Mouse (Mus musculus) kidney, adult 2 months (tissue): ENCODE data around the gene Lonp1. TPM values are rescaled to one million over a fixed set of nuclear protein-coding genes. Genes with fewer than 3 reads are reported as not detected.

Experiments
- DNase-seq: peaks from one replicate; pipeline ENCODE4 v3.0.0; 2021
- H3K27ac ChIP-seq: fragments of 200-500 bp; 2 replicates; pipeline ENCODE4 v1.5.1; 2012; ENCODE audit warnings: low read depth, low read length, control low read depth, inconsistent platforms; ENCODE audit not compliant: insufficient read depth
- H3K27me3 ChIP-seq: fragments of 200-500 bp; replicated peaks from 2 replicates; pipeline ENCODE4 v1.6.1; 2012; ENCODE audit warnings: mild to moderate bottlenecking, moderate library complexity, low read length, inconsistent platforms; ENCODE audit not compliant: control insufficient read depth, insufficient read depth
- H3K36me3 ChIP-seq: fragments of 200-500 bp; 2 replicates; pipeline ENCODE4 v1.6.1; 2012; ENCODE audit warnings: mild to moderate bottlenecking, moderate library complexity, low read length, inconsistent platforms; ENCODE audit not compliant: control insufficient read depth, insufficient read depth
- H3K4me1 ChIP-seq: fragments of 200-500 bp; 2 replicates; pipeline ENCODE4 v1.6.1; 2011; ENCODE audit warnings: low read length; ENCODE audit not compliant: control insufficient read depth, insufficient read depth
- H3K4me3 ChIP-seq: fragments of 200-500 bp; 2 replicates; pipeline ENCODE4 v1.5.1; 2011; ENCODE audit warnings: mild to moderate bottlenecking, low read depth, low read length, control low read depth; ENCODE audit not compliant: insufficient read depth
- CTCF ChIP-seq: fragments of 200-500 bp; conservative IDR thresholded peaks from 2 replicates; pipeline ENCODE4 v1.5.1; 2011; ENCODE audit warnings: low read depth, mild to moderate bottlenecking, control low read depth, low read length, moderate library complexity, mixed read lengths; ENCODE audit not compliant: insufficient read depth, insufficient read length
- POLR2A ChIP-seq: fragments of 200-500 bp; IDR thresholded peaks from one replicate; pipeline ENCODE4 v1.6.1; 2011; ENCODE audit warnings: low read depth, low read length, control low read depth
- WGBS: fragments of 180-500 bp; shearing (Covaris S2); methylation state at CpG from one replicate; pipeline ENCODE4 v1.1.7; 2018; 5-methylcytosine and 5-hydroxymethylcytosine counted together
- polyA plus RNA-seq: library from polyadenylated mRNA; depleted of rRNA; stranded (reverse); fragments of >200 nt; gene quantifications from 2 replicates; pipeline ENCODE4 v1.2.3, GENCODE M21; 2012; rRNA removed

The Lonp1 gene
- polyA plus RNA-seq = 123 and 128 TPM in 2 replicates

GRCm38 (mm10) chr17:56626754-56627470, at the start of gene Lonp1:
TSS of gene Lonp1 (minus strand) at chr17:56626887.
- WGBS = under 1% methylated on average over 51 of the region's 51 CpGs
- Histone ChIP-seq H3K27me3 (no peaks in the 10 kb centered on the region), H3K4me1 (peaks cover 10% of the 10 kb centered on the region; the same call in 1 of the 2 replicates), H3K27ac (peak within 1 kb of the TSS; percentile 63; the same call in 1 of the 2 replicates), H3K36me3 (no peaks in the 10 kb centered on the region), H3K4me3 (peak within 1 kb of the TSS; percentile 57)
- DNase-seq = peak; percentile 99
- TF ChIP-seq POLR2A = peak; percentile 25
- TF ChIP-seq CTCF = no peak

- H3K4me3 ChIP-seq = peak overlapping the region; percentile 88
- no peak overlapping the region for H3K27ac ChIP-seq
- no peaks in the 10 kb centered on the region for H3K4me1 ChIP-seq
- WGBS = under 1% methylated on average over 37 of the region's 37 CpGs
- no peaks in the 10 kb centered on the region for H3K36me3 ChIP-seq
- no peaks in the 10 kb centered on the region for H3K27me3 ChIP-seq
- TF ChIP-seq POLR2A (no peak), CTCF (no peak)
- DNase-seq = no peak
These were observed 47.1 kb upstream of the Lonp1 start for GRCm38 (mm10) chr17:56673647-56674416.

GRCm38 (mm10) chr17:56672941-56673646, 46.4 kb upstream of the Lonp1 start, which contains the start of gene Ranbp3:
TSS of gene Ranbp3 (plus strand) at chr17:56673294.
- Histone ChIP-seq H3K27me3 (no peaks in the 10 kb centered on the region), H3K4me1 (no peaks in the 10 kb centered on the region), H3K27ac (peak within 1 kb of the TSS; percentile 96), H3K36me3 (no peaks in the 10 kb centered on the region), H3K4me3 (peak within 1 kb of the TSS; percentile 88)
- under 1% methylated on average over 66 of the region's 66 CpGs for WGBS
- peak; percentile 99 for DNase-seq
- TF ChIP-seq POLR2A (peak; percentile 70), CTCF (no peak)

DNA sequence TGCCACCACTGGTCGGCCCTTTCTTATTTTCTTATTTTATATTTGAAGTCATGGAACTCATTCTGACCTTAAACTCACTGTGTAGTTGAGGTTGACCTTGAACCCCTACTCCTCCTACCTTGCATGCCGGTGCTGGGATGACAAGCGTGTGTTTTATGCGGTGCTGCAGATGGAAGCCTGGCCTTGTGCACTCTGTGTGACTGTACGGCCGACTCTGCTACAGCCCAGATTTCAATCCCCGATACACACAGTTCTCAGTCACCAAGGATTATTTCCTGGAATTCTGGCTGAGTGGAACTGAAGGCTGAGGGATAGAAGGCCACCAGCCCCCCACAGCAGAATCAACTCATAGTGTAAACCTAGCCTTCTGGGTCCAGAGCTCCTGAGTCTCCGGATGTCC, 43.1 kb upstream of the Lonp1 start:
- DNase-seq = no peak
- H3K4me1 ChIP-seq = no peaks in the 10 kb centered on the region
- no peaks in the 10 kb centered on the region for H3K27me3 ChIP-seq
- H3K36me3 ChIP-seq = no peaks in the 10 kb centered on the region
- H3K27ac ChIP-seq = no peak overlapping the region
- H3K4me3 ChIP-seq = no peak overlapping the region
- no peak for TF ChIP-seq CTCF
- TF ChIP-seq POLR2A = no peak
- WGBS = 82% methylated on average over 8 of the region's 8 CpGs

DNA sequence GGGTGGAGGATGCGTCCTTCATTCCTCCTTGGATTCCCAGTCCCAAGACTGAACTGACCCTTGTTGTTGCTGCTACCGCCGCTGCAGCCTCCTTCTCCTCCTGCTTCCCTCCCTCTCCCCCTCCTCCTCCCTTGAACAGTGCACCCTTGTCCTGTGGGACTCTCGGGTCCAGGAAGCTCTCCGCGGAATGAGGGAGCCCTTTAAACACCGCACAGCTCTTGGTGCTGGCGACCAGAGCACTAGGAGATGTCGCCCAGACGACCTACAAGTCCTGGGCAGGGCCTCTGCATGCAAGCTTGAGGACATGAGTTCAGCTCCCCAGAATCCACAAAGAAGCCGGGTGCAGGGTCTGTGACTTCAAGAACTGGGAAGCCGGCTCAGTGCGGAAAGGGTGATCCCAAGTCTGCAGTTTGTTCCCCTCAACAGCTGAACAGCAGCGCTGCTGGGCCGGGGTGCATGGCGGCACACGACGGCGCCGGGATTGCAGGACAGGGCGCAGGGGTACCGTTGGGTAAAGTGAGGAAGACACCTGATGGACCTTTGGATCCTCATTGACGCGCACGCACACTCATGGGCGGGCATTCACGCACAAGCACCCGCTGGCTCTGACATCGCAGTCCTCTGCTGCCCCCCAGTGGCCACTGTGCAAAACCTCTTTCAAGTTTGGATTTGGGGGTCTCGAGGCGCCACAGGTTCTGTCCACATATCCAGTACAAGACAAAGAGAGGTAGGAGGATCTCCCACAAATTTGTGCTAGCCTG, 41.9 kb upstream of the Lonp1 start:
- H3K36me3 ChIP-seq = no peaks in the 10 kb centered on the region
- TF ChIP-seq POLR2A (no peak), CTCF (peak; percentile 89)
- no peaks in the 10 kb centered on the region for H3K27me3 ChIP-seq
- peak overlapping the region; percentile 55 for H3K4me3 ChIP-seq
- DNase-seq = peak; percentile 85
- no peak overlapping the region for H3K27ac ChIP-seq
- 3% methylated on average over 31 of the region's 31 CpGs for WGBS
- no peaks in the 10 kb centered on the region for H3K4me1 ChIP-seq

DNA sequence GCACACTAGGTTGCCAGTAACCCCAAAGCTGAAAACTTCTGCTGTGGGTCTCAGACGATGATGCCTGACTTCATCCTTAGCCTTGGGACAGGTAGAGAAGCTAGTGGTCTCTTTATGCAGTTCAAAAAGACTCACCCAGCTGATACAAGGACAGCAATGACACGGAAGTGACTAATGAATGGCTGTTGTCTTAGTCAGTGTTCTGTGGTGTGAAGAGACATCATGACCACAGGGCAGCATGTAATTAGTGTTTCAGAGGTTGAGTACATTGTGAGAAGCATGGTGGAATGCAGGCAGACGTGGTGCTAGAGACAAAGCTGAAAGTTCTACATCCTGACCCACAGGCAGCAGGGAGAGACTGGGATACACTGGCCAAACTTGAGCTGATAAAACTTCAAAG, 40.9 kb upstream of the Lonp1 start:
- DNase-seq = no peak
- 78% methylated on average over 3 of the region's 3 CpGs for WGBS
- Histone ChIP-seq H3K27ac (no peak overlapping the region), H3K36me3 (no peaks in the 10 kb centered on the region), H3K27me3 (no peaks in the 10 kb centered on the region), H3K4me3 (no peak overlapping the region), H3K4me1 (no peaks in the 10 kb centered on the region)
- TF ChIP-seq CTCF (no peak), POLR2A (no peak)
